Mouse (Mus musculus): ENCODE measurements around the gene Arl10.

Gene Arl10

DNA sequence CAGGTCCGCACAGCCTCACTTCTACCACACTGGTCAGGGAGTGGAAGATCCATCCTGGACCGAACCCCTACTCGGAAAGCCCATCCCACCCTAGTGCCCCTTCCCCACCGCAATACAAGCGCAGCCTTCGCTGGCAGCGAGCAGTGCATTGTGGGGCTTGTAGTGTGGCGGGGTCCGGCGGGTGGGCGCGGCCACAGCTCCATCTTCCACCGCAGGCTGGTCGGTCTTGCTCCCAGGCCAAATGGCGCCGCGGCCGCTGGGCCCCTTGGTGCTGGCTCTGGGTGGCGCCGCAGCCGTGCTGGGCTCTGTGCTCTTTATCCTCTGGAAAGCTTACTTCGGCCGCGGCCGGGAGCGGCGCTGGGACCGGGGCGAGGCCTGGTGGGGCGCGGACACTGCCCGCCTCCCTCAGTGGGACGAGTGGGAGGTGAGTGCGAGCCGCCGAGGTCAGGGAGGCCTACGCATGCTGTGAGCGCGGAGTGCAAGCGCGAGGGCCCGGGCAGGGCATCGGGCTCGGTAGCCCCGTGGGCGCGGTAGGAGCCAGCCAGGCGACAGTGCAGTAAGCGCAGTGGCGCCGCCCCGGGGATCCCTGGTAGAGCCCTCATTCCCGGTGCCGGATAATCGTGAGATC lies at the start of gene Arl10:
Gene Arl10, plus strand, starts transcription at position 162 of the 628 bp plus-strand sequence.
- in situ Hi-C loops (cut with MseI, MboI): no loop called here

DNA sequence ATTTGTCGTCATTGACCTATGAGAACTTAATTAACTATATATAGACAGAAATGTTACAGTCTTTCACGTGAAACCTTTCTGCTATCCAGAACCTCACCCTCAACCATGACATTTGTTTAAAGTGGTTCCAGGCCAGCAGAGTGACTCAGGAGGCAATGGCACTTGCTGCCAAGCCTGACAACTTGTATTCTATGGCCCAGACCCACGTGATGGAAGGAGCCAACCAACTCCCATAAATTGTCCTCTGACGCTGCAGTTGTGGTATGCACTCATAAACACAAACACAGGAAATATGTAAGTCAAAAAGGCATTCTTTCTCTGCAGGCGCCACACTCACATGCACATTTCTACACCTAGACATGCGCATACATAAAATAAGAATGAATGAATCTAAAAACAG lies 47.7 kb upstream of the Arl10 start:
- in situ Hi-C loops (cut with MseI, MboI): no loop called here

DNA sequence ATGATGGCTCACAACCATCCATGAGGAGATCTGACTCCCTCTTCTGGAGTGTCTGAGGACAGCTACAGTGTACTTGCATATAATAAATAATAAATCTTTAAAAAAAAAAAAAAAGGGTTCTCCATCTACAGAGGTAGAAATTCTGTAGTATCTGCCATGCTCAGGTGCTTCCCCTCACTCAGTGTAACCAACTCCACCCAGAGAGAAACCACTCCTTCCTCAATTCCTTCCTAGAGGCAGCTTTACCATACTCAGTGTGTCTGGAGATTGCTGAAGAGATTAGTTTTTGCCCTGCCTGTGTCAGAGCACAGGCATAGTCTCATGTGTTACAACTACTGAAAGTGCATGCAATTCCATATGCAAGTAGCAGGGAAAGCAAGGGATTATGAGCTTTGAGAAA lies 42.7 kb upstream of the Arl10 start:
- in situ Hi-C loops (cut with MseI, MboI): no loop called here

DNA sequence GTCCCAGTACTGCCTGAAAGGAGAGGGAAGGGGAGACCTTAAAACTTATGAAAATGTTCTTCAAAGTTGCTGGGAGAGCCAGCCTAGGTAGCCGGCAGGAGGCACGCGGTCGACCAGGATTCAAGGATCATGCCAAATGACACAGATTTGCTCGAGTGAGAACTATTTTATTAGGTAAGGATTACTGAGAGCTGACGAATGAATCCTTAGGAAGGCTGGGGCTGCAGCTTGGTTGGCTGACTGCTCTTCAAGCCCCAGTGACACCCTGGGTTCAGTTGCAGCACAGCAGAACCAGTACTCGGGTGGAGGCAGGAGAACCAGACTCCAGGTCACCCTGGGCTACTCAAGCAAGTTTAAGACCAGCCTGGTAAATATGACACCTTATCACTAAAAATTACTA lies 26.8 kb upstream of the Arl10 start:
- in situ Hi-C loops (cut with MseI, MboI): no loop called here

DNA sequence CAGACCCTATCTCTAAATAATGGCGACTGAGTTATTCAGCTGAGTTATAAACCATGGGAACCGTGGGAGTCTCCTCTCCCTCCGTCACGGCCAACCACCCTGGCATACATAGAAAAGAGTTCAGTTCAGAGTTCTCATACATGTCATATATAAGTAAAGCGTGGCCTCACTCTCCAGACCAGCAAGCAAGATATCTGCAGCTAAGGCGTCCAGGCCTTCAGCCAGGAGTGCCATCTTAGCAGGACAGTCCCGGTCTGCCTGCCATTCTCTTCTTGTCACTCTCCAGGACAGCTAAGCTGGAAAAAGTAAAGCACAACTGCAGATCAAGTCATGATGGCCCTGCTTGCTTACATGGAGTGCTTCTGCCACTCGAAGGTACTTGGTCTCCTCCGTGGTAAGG lies 18.6 kb upstream of the Arl10 start:
- in situ Hi-C loops (cut with MseI, MboI): no loop called here

DNA sequence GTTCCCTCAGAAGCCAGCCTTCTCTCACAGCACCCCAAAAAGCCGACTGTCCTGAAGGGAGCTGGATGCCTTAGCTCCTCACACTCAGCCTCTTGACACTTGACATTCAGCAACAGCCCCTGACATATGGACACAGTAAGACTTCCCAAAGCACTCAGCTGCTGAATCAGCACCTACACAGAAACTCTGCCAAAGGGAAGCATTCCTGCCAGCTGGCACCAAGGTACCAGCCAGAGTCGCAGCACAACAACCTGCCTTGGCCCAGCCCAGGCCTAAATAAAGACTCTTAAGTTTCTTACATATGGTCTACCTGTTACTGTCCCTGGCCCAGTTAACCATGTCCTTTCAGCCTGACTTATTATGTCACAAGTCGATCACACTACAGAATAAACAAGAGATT lies 18.0 kb upstream of the Arl10 start:
- in situ Hi-C loops (cut with MseI, MboI): no loop called here

DNA sequence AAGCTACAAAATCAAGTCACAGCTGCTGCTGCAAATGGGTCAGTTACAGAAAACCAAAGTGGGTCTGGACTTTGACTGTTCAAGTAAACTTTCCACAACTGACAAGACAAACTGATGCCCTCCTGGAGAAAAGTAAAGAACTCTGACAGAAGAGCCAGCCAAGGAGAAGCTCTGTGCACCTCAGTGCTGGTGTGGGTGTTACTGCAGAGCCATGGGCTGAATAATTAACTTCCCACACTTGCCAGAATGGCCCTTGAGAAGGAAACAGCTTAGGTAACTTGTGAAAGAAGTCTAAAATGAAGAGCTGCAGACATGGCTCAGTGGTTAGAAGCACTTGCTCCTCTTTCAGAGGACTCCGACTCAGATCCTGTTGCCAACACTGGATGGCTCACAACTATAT lies 17.2 kb upstream of the Arl10 start:
- in situ Hi-C loops (cut with MseI, MboI): no loop called here

DNA sequence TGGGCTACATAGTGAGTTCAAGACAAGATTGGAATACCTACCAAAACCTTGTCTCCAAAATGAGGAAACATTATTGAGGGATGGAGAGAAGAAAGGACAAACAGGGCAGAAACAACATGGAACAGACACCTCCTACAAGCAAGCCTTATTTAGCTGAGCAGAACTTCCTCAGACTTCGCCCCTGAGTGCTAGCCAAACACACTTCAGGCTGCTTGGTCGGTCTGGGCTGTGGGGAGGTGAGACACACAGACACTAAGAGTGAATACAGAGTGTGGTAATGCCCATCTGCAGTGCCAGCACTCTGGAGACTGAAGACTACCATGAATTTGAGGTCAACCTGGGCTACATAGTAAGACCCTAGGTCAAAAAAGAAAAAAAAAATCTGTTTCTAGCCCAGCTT lies 15.2 kb upstream of the Arl10 start:
- in situ Hi-C loops (cut with MseI, MboI): no loop called here

DNA sequence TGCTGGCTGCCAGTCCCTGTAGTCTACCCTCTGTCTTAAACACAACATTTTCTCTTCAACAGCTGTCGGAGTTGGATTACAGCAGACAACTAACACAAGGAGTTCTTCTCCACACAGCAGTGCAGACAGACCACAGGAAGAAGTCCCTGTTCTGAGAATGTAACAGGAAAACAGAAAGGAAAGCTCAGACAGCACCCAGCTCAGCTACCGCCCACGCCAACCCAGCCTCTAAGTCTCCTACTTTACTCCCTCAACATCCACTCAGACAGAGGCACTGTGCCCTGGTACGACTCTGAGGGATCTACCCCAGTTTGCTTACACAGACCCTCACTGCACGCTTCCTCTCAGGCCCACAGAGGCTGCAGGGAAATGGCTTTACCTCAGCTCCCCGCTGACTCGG lies 14.2 kb upstream of the Arl10 start:
- in situ Hi-C loops (cut with MseI, MboI): no loop called here

DNA sequence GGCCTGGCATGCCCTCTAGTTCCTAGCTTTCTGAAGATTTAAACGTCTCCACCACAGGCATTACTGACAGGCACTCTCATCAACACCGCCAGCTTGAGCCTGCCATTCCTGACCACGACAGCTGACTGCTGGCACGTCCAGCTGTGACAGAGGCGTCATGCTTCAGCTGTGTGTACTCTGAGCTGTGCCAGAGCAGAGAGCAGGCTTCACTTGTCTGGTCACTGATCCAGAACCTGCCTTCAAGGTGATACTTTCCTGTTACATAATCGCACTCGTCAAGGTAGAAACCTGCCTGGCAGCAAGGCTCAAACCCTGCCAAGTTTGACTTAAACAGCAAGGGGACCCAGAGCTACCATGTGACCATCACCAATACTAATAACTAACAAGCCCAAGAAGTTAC lies 12.3 kb upstream of the Arl10 start:
- in situ Hi-C loops (cut with MseI, MboI): no loop called here

DNA sequence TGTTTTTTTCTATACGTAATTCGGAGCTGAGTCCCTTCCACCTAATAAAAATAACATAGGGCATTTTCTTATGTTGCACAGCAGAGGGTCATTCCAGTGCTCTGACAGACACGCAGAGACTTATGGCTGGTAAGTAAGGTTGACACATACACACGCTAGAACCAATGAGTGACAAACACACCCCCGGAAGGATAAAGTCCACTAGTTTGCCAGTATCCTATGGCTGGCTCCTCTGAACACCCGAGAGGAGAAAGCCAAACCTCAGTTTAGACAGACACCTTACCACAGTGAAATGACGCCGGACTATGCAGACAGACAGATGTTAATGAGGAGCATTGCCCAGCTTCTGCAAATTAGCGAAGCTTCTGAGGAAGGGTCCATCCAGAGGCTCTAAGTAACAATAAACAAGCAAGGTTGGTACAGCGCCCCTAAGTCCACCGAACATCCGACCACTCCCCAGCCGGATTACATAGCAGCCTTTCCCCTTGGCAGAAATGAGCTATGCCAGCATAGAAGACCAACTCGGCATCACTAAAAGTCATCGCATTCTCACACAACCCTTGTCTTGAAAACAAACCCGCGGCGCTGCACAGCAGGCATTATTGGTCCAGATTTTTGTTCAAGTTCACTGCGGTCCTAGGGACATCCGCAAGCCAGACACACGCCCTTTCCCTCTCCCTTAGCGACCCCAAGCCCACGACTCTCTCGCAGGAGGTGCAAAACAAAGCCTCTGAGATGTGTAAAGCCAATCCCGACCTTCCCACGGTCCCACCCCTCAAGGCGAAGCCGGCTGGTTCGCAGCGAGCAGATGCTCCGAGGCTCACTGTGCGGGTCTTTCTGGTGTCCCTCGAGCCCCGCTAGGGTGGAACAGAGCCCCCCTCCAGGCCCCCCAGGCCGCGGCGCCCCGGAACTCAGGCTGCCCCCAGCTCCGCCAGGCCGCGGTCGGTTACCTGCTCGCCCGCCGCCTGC lies 10.3 kb upstream of the Arl10 start:
- in situ Hi-C loops (cut with MseI, MboI): no loop called here

DNA sequence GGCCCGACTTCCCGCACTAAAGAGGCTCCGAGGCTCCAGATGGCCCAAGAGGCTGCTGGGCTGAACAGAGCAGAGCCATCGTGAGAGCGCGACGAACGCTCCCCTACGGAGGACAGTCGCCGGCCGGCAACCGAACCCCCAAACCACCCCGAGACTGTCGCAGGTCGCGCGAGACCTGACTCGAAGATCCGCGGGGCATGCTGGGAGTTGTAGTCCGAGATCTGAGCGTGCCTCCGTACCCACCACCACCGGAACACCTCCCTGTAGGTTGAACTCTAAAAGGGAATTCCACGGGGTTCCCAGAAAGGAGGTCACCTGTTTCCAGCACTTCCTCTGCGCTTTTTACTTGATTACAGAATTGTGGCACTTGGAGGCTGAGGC lies 9.6 kb upstream of the Arl10 start, which contains the start of gene 4833439L19Rik:
Gene 4833439L19Rik, minus strand, starts transcription at position 235 of the 381 bp plus-strand sequence.
- in situ Hi-C loops (cut with MseI, MboI): no loop called here

DNA sequence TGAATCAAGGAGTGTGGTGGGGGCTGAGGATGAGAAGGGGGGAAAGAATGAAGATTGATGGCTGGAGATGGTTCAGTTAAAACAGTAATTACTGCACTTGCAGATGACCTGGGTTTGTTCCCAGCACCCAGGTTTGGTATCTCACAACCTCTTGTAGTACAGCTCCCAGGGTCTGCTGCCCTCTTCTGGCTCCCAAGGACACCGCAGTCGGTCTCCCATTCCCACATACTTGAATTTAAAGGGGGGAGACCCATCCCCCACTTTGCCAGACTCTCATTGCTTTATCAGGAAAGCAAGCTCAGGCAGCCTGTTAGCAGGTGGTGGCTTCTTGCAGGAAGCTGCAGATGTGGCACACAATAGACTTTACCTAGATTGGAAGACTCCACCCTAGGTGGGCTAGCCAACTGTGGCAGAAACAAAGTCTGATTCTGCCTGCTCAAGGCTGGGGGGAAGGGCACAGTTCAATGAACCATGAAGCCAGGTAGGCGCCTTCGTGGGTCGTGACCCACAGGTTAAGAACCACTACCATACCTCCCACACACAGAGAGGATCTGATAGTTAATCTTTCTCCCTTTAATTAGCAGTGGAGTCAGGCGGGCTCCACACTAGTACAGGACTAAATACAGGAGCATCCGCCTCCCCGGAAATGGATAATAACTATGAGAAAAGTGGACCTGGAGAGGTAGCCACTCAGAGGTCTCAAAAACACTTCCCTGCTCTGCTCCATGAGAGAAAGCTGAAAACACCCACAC lies 9.0 kb upstream of the Arl10 start:
- in situ Hi-C loops (cut with MseI, MboI): no loop called here

DNA sequence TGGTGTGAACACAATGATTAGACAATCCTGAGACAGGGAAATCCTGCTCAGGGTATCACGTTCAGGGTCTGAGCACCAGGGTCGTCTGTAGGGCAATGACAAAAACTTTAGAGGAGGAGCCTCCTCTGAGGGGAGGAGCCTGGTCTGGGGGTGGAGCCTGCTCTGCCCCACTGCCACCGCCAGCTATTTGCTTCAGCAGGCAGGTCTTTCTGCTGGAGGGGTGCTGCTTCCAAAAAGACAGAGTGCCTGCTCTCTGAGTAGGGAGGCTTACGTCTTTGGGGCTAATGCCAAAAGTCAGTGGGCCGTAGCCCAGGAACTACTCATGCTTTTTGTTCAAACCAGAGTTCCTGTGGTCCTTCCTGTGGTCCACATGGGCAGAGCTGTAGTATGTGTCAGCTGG lies 6.4 kb upstream of the Arl10 start:
- in situ Hi-C loops (cut with MseI, MboI): no loop called here

DNA sequence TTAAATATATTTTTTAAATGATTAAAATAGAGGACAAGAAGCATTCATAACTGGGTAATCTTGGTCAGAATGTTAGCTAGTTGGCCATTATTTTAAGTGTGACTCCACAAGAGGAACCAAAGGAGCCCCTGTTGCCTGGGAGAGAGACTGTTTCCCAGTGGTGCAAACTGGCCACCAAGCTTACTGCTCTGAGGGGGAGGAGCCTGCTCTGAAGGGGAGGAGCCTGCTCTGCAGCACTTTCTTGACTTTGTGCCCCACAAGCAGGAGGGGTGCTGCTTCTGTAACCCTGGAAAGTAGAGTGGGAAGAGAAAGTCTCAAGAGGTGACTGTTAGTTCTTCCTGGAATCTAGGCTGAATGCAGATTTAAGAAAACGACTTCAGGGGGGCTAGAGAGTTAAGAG lies 5.5 kb upstream of the Arl10 start:
- in situ Hi-C loops (cut with MseI, MboI): no loop called here

DNA sequence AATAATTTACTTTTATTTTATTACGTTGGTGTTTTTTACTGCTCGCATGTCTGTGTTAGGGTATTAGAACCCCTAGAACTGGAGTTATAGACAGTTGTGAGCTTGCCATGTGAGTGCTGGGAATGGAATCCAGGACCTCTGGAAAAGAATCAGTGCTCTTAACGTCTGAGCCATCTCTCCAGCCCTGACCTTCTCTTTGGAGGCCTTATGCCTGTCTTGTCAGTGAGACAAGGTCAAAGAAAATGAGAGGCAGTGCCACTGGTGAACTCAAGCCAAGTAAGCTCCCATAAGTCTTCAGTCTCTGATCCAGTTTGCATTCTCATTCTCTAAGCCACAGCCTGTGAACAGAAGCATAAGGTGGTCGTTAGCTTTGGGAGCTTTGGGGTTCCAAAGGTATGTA lies 4.1 kb upstream of the Arl10 start:
- in situ Hi-C loops (cut with MseI, MboI): no loop called here

DNA sequence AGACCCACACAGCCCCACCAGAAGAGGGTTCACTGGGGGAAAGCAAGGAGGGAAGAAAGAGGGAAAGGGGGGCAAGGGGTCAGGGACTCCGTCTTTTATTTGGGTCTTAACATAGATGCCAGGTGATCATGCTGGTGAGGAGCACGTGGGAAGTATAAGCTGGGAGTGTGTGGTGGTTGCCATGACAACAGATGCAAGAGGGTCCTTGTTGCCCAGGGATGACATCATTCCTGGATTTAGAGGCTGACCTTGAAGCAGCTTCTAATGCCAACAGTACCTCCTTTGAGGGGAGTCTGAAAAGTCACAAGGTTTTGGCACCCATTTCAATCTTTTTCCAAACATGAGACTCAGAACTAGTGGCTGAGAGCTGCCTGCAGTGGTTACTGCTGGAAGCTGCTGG lies 3.2 kb upstream of the Arl10 start:
- in situ Hi-C loops (cut with MseI, MboI): no loop called here

DNA sequence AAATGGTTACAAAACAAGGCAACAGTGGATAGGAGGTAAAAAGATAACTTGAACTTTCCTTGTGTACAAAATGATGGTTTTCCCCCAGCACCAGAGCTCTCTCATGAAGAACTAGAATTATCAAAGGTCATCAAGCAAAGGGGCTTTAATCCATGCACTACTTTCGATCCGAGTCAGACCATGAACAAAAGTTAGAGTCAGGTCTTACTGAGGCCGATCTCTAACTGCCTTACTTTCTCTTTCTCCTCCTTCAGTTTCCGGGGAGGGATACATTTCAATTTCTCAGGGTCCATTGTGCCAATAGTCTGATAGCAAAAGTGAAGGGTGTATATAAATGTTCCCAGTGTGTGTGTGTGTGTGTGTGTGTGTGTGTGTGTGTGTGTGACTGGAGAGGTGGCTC lies 2.2 kb upstream of the Arl10 start:
- in situ Hi-C loops (cut with MseI, MboI): no loop called here

DNA sequence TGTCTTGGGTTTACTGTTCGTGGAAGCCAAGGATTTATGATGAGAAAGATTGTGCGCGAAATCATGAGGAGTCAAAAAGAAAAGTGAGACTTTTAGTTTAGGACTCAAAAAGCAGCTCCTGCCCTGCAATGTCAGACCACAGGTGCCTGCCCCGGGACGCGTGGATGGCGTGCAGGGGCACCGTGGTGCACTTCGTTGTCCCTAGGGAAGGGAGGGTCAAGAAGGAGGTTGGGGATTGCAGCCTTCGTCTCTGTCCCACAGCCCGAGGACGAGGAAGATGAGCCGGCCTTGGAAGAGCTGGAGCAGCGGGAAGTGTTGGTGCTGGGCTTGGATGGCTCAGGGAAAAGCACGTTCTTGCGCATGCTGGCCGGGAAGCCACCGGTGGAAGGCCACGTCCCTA lies 674 bp downstream of the Arl10 start:
- in situ Hi-C loops (cut with MseI, MboI): no loop called here

DNA sequence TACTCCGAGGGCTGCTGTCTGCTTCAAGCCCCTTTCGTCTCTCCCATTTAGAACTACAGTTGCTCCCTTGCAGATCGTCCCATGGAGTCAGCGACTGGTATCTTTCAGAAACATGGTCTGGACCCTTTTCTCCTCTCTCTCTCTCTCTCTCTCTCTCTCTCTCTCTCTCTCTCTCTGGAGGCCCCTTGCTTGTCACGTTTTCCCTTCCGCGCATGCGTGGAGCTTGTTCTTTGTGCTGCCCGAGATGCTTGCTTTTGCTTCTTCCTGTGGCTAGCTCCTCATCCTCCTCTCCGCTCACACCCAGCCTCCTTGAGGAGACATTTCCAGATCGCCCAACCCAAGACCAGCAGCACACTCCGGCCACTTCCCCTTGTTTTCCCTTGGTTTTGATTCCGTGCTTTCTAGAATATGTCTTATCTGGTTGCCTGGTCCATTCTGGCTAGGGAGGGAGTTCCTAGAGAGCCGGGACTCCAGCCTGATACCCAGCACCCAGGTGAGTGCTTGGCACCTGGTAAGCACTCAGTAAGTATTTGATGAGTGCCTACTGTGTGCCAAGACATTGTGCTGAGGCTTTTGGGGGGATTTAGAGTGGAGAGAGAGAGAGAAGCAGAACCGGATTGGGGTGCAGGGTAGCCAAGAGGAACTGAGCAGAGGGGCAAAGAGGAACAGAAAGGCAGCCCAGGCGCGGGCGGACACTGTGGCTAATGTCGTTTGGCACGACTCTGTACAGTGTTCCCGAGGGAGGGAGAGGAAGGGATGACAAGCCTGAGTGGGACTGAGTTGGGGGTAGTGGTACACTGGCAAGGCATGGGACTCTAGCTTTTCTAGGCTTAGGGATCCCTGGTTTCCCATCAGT lies 3.1 kb downstream of the Arl10 start:
- in situ Hi-C loops (cut with MseI, MboI): no loop called here

DNA sequence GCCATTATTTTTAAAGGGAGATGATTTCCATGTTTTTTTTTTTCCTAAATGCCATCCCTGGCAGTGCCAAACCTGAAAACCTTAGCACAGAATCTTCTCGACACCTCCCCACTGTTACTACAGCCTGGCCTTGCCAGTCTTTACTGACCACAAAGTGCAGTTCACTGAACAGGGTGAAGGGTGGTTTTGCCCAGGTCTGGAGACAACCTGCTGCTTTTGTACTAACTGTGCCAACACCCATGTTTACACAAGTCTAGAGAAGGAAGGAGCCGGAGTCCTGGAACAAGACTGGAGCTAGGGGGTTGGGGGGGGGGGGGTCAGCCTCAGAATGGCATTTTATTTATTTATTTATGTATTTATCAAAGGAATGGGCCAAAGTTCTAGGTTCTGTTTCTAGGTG lies 6.6 kb downstream of the Arl10 start:
- in situ Hi-C loops (cut with MseI, MboI): no loop called here

DNA sequence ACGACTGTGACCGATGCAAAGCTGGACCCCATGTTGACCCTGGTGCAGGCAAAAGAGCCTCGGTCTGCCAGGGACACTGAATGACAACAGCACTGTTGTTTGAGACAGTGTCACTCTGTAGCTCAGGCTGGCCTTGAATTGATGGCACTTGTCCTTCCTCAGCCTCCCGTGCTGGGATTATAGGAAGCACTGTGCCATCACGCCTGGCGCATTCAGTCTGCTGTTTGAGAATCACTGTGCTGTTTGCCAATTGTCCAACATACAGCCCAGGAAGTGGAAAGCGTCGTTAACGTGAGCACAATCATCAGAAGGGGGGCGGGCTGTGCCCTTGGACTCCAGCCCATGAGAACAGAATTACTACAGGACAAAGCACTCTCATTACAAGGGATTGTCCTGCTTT lies 7.3 kb downstream of the Arl10 start:
- in situ Hi-C loops (cut with MseI, MboI): no loop called here

Measured in mouse trophoblast stem cell (cell line).